Mouse (Mus musculus) stomach, embryonic 16.5 days (tissue): Measurements from ENCODE around the gene Arfgap2. TPM values are rescaled to one million over a fixed set of nuclear protein-coding genes. Genes with fewer than 3 reads are reported as not detected.
A peak's percentile ranks its signal among the peaks of the same experiment; 100 is the strongest.

Experiments
- ATAC-seq: fragments of 200-750 bp; cut with Nextera tagmentation; 2 replicates; pipeline ENCODE4 v1.8.0; 2017; ENCODE audit warnings: moderate number of reproducible peaks, moderate TSS enrichment; ENCODE audit not compliant: insufficient read depth, low FRiP score
- H3K27ac ChIP-seq: fragments of 300-500 bp; sonication (generic); 2 replicates; pipeline ENCODE4 v1.5.1; 2014; ENCODE audit warnings: low read length
- H3K27me3 ChIP-seq: fragments of 300-500 bp; sonication (generic); 2 replicates; pipeline ENCODE4 v1.6.1; 2014; ENCODE audit warnings: low read length, control low read depth, mixed read lengths; ENCODE audit not compliant: control insufficient read depth, insufficient read depth
- H3K36me3 ChIP-seq: fragments of 300-500 bp; sonication (generic); 2 replicates; pipeline ENCODE4 v1.6.1; 2014; ENCODE audit warnings: low read length; ENCODE audit not compliant: control insufficient read depth, insufficient read depth
- H3K4me1 ChIP-seq: fragments of 300-500 bp; sonication (generic); 2 replicates; pipeline ENCODE4 v1.6.1; 2014; ENCODE audit warnings: low read length, control low read depth, mixed read lengths; ENCODE audit not compliant: control insufficient read depth, insufficient read depth
- H3K4me2 ChIP-seq: fragments of 300-500 bp; sonication (generic); 2 replicates; pipeline ENCODE4 v1.6.1; 2014; ENCODE audit warnings: low read depth, low read length, mixed read lengths
- H3K4me3 ChIP-seq: fragments of 300-500 bp; sonication (generic); replicated peaks from 2 replicates; pipeline ENCODE4 v1.5.1; 2014; ENCODE audit warnings: mild to moderate bottlenecking, low read length
- H3K9ac ChIP-seq: fragments of 300-500 bp; sonication (generic); 2 replicates; pipeline ENCODE4 v1.6.1; 2014; ENCODE audit warnings: low read length
- H3K9me3 ChIP-seq: fragments of 300-500 bp; sonication (generic); replicated peaks from 2 replicates; pipeline ENCODE4 v1.6.1; 2016; ENCODE audit warnings: low read length, control low read depth; ENCODE audit not compliant: control insufficient read depth
- WGBS: fragments of 180-500 bp; shearing (Covaris S2); extraction: QIAGEN DNeasy Blood & Tissue Kit; methylation state at CpG from one replicate; pipeline ENCODE4 v1.1.7; 2014; 5-methylcytosine and 5-hydroxymethylcytosine counted together
- polyA plus RNA-seq: library from polyadenylated mRNA; unstranded; fragments of >200 nt; fragmentation: Nextera tagmentation; extraction: Ambion mirVana; gene quantifications from 2 replicates; pipeline ENCODE4 v1.2.1, GENCODE M21; 2015

The Arfgap2 gene
- polyA plus RNA-seq, 1 experiment from 2014 or later, result 82.3 TPM

DNA sequence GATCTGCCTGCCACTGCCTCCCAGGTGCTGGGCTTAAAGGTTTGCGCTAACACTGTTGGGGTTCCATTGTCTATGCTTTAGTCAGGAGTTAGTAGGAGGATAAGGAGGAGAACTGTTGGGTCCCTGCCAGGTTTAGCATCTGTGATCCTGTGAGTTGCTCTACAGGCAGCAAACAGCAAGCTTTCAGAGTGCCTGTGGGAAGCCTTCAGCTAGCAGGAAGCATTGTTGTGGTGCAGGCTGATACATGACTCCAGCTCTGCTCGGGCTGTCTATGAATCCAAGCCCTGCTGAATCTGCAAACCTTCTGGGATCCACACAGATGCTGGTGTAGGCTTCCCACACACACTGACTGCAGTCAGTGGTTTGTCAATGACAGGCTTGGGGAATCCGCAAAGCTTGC lies 21.4 kb upstream of the Arfgap2 start:
- no peaks in the 10 kb centered on the region for H3K36me3 ChIP-seq
- 68% methylated on average over 3 of the region's 3 CpGs for WGBS
- no peak overlapping the region for H3K4me2 ChIP-seq

DNA sequence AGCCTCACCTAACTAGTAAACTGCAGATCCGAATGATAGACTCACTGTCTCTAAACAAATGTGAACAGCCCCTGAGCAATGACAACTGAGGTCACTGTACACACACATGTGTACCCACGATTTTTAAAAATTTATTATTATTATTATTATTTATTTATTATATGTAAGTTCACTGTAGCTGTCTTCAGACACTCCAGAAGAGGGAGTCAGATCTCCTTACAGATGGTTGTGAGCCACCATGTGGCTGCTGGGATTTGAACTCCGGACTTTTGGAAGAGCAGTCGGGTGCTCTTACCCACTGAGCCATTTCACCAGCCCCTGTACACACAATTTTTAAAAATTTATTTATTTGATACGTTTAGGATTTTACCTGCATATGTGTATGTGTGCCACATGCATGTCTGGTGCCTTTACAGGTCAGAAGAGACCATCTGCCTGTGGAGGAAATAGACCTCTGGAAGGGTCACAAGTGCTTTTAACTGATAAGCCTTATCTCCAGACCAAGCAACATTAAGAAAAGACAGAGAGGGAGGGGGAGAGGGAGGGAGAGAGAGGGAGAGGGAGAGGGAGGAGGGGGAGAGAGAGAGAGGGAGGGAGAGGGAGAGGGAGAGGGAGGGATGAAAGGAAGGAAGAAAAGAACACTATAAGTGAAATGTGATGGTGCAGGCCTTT lies 20.1 kb upstream of the Arfgap2 start:
- 66% methylated on average over 5 of the region's 5 CpGs for WGBS
- Histone ChIP-seq H3K9ac (no peak overlapping the region), H3K4me1 (0 out of 2 replicates have a peak, but pooled peaks cover 3% of the 10 kb centered on the region), H3K36me3 (no peaks in the 10 kb centered on the region), H3K4me2 (no peak overlapping the region), H3K9me3 (no peaks in the 10 kb centered on the region), H3K4me3 (no peak overlapping the region), H3K27me3 (no peaks in the 10 kb centered on the region), H3K27ac (no peak overlapping the region)
- no peak for ATAC-seq

More for the DNA sequence above, 21.4 kb upstream of the Arfgap2 start:
- ATAC-seq, result no peak
- Histone ChIP-seq H3K4me3 (no peak overlapping the region), H3K27ac (no peak overlapping the region; the same call in 1 of the 2 replicates), H3K9ac (no peak overlapping the region), H3K4me1 (0 out of 2 replicates have a peak, but pooled peaks cover 3% of the 10 kb centered on the region), H3K27me3 (no peaks in the 10 kb centered on the region), H3K9me3 (no peaks in the 10 kb centered on the region)

DNA sequence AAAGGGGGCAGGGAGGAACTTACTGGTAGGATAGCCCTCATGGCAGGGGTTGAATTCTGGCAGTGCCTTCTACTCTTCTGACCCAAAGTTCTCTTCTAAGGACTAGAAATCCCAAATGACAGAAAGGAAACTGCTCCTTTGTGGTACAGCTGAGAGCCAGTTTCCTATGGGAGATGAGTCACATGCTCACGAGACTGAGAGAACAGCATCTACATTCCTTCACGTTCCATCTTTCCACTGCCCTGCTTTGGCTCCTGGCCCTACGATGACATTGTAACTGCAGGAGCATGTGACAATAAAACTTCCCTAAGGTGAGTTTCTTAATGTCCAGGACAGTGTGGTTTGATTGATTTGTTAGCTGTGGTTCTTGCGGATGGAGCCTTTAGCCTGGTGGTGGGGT lies 16.4 kb upstream of the Arfgap2 start:
- no peaks in the 10 kb centered on the region for H3K27me3 ChIP-seq
- no peaks in the 10 kb centered on the region for H3K9me3 ChIP-seq
- H3K4me2 ChIP-seq, result no peak overlapping the region
- no peak for ATAC-seq
- H3K27ac ChIP-seq, result no peak overlapping the region
- 79% methylated on average over 4 of the region's 4 CpGs for WGBS
- no peak overlapping the region for H3K4me3 ChIP-seq
- H3K4me1 ChIP-seq, result 0 out of 2 replicates have a peak, but pooled peaks cover 2% of the 10 kb centered on the region
- no peak overlapping the region for H3K9ac ChIP-seq
- no peaks in the 10 kb centered on the region for H3K36me3 ChIP-seq

DNA sequence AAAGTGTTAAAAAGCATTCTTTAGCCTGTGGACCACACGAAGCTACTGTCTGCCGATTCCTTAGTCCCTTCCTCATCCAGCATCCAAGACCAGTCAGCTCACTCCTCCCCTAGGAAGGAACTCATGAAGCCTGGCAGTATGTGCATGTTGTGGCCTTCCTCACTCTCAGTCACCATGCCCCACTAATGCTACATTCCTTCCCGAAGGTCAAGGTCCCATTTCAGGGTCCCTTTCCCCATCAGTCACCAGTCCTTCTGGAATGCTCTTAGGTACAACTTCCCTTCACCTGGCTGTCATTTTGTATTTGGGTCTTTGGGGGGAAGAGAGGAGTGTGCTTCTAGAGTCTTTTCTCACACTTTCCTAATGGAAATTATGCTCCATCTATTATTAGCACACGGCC lies 12.8 kb upstream of the Arfgap2 start:
- 66% methylated on average over 4 of the region's 4 CpGs for WGBS
- Histone ChIP-seq H3K4me1 (no peaks in the 10 kb centered on the region), H3K4me2 (no peak overlapping the region), H3K4me3 (no peak overlapping the region), H3K9ac (no peak overlapping the region), H3K27ac (no peak overlapping the region), H3K27me3 (peaks cover 4% of the 10 kb centered on the region; the same call in 1 of the 2 replicates), H3K9me3 (no peaks in the 10 kb centered on the region), H3K36me3 (no peaks in the 10 kb centered on the region)
- no peak for ATAC-seq

DNA sequence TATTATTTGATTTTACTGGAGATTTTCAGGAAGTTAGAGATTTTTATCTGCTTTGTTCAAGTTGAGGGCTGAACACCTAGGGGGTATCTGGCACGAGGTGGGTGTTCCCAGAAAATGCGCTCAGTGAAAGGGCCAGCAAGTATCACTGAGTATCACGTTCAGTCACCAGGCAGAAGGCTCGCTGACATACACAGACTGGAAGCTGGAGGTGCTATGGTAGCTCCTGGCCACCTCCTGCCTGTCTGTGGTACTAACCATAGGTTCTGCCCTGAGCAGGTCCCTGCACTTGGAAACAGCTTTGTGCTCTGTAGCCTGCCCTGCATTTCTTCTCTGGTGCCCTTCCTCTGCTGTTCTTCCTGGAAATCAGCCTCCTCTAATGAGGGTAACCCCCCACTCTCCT lies 12.3 kb upstream of the Arfgap2 start:
- Histone ChIP-seq H3K4me3 (no peak overlapping the region), H3K27me3 (peaks cover 4% of the 10 kb centered on the region; the same call in 1 of the 2 replicates), H3K4me1 (peaks cover under 1% of the 10 kb centered on the region), H3K9me3 (no peaks in the 10 kb centered on the region), H3K9ac (no peak overlapping the region), H3K36me3 (no peaks in the 10 kb centered on the region), H3K4me2 (no peak overlapping the region), H3K27ac (no peak overlapping the region)
- no peak for ATAC-seq
- 60% methylated on average over 4 of the region's 4 CpGs for WGBS

DNA sequence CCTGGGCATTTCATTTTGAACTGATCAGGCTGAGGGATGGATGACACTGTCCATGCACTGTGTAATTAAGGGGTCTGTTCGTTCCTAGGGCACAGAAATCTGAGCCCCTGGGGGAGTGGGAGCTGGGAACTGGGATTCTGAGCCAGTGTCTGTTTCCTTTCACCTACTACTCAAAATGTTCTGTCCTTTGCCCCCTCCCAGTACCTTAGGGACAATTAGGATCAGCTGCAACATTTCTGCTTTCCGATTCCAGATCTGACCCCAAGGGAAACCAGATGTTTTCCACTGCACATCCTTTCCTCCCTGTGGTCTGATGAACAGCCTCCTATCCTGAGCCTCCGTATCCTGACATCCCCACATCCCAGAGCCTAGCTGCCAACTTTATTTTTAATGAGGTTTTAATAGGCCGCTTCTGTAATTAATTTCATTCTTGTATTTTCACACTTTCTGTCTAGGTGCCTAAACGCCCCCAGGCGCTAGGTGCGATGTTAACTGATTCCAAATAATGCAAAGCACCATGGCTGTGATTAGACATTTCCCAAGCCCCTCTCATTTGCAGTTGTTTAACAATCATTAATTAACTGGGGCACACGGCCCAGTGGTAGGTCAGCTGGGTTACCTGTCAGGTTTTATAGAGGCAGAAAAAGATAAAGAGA lies 9.9 kb upstream of the Arfgap2 start:
- H3K27ac ChIP-seq, result no peak overlapping the region
- H3K9me3 ChIP-seq, result no peaks in the 10 kb centered on the region
- no peak overlapping the region for H3K4me3 ChIP-seq
- H3K4me2 ChIP-seq, result no peak overlapping the region
- H3K9ac ChIP-seq, result no peak overlapping the region
- peaks cover 9% of the 10 kb centered on the region for H3K4me1 ChIP-seq
- no peaks in the 10 kb centered on the region for H3K36me3 ChIP-seq
- peaks cover 4% of the 10 kb centered on the region; the same call in 1 of the 2 replicates for H3K27me3 ChIP-seq
- ATAC-seq, result no peak
- 44% methylated on average over 8 of the region's 8 CpGs for WGBS

DNA sequence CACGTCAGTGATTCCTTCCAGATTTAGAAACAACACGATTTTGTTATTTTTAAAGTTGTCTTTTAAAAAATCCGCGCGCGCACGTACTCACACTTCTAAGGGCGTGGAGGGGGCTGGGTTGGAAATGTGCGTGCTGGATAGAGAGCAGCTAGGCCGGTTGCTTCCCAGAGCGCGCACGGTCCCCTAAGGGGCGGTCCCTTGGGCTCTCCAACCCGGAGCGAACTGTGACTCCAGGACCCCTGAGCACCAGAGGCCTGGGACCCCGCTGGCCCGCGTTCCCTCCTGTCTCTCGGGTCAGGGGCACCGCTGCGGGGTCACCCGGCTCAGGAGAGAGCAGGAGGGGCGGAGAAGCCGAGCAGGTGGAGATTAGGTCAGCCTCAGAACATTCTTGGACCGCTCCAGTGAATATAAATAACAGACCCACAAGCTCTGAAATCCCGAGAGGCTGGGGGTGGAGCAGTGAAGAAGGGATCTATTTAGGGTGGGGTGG lies 9.1 kb upstream of the Arfgap2 start, which contains the start of gene Pacsin3:
Gene Pacsin3, plus strand, starts transcription at position 294 of the 490 bp plus-strand sequence.
- H3K4me3 ChIP-seq, result peak within 1 kb of the TSS; percentile 73
- no peaks in the 10 kb centered on the region for H3K36me3 ChIP-seq
- peak within 1 kb of the TSS; percentile 65 for H3K4me2 ChIP-seq
- H3K27me3 ChIP-seq, result peaks cover 4% of the 10 kb centered on the region; the same call in 1 of the 2 replicates
- H3K9ac ChIP-seq, result peak within 1 kb of the TSS; percentile 80
- no peaks in the 10 kb centered on the region for H3K9me3 ChIP-seq
- peaks cover 9% of the 10 kb centered on the region for H3K4me1 ChIP-seq
- peak within 1 kb of the TSS; percentile 92 for H3K27ac ChIP-seq
- no peak for ATAC-seq
- WGBS, result 2% methylated on average over 27 of the region's 27 CpGs

DNA sequence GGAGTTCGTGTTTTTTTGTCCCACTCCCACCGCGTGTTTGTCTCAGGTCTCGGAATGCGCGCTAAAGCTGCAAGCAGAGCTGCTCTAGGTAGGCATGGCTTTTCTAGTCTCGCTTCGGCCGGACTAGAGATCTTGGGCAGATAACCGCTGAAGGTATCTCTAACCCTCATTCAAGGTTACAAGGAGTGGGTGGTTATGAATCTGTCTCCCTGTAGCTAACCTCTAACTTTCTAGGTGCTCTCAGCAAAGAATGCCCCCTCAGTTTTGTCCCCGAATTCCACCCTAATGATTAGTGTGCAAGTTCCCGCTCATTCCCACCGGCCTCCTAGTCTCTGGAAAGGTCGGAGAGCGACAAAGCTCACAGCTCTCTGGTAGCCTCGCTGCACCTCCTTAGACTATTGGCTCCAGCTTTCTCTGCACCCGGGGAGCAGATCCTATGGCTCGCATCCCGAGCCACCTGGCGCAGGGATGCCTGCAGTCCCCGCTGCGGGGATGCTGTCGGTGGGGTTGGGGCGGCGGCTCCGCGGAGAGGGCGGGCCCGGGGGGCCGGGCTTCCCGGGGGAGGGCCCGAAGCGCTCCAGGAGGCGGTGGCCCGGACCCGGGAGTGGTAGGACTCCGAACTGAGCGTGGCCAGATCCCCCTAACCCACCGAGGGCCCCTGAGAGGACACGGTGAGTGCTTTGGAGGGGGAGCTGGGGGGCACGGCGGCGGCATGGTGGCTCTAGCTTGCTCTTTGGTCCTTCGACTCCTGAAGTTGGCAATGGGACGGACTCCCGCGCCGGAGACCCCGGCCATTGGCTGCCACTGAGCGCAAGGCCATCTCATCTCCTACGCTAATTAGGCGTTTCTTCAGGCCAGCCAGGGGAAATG lies 8.3 kb upstream of the Arfgap2 start:
- H3K4me2 ChIP-seq, result peak overlapping the region; percentile 65

More for the DNA sequence above, 8.3 kb upstream of the Arfgap2 start:
- Histone ChIP-seq H3K36me3 (no peaks in the 10 kb centered on the region), H3K4me3 (peak overlapping the region; percentile 73), H3K4me1 (peaks cover 9% of the 10 kb centered on the region), H3K27me3 (peaks cover 4% of the 10 kb centered on the region; the same call in 1 of the 2 replicates), H3K27ac (peak overlapping the region; percentile 92), H3K9ac (peak overlapping the region; percentile 80), H3K9me3 (no peaks in the 10 kb centered on the region)
- ATAC-seq, result peak; percentile 76
- under 1% methylated on average over 52 of the region's 52 CpGs for WGBS
